Mouse (Mus musculus) C2C12 (cell line): ENCODE measurements at regions not wholly inside any gene's neighbourhood (a gene's known extent, or its start where the extent isn't known, plus 50 kb on each side); places are given as distances from the start of the nearest gene placed in this dataset.

Experiments used
- CEBPB ChIP-seq: IDR thresholded peaks from one replicate; pipeline ENCODE4 v1.6.1; 2011; ENCODE audit warnings: low read depth, mild to moderate bottlenecking, control low read depth, moderate library complexity
- CTCF ChIP-seq: IDR thresholded peaks from one replicate; pipeline ENCODE4 v1.5.1; 2011; ENCODE audit not compliant: control insufficient read depth, insufficient read depth, insufficient read length
- MAX ChIP-seq: IDR thresholded peaks from one replicate; pipeline ENCODE4 v1.6.1; 2011; ENCODE audit warnings: mild to moderate bottlenecking, control low read depth
- MYOD1 ChIP-seq: IDR thresholded peaks from one replicate; pipeline ENCODE4 v1.6.1; 2011; ENCODE audit warnings: low read depth; ENCODE audit not compliant: control insufficient read depth, insufficient read length
- USF1 ChIP-seq: IDR thresholded peaks from one replicate; pipeline ENCODE4 v1.6.1; 2011; ENCODE audit warnings: low read depth, mild to moderate bottlenecking, control low read depth, moderate library complexity

DNA sequence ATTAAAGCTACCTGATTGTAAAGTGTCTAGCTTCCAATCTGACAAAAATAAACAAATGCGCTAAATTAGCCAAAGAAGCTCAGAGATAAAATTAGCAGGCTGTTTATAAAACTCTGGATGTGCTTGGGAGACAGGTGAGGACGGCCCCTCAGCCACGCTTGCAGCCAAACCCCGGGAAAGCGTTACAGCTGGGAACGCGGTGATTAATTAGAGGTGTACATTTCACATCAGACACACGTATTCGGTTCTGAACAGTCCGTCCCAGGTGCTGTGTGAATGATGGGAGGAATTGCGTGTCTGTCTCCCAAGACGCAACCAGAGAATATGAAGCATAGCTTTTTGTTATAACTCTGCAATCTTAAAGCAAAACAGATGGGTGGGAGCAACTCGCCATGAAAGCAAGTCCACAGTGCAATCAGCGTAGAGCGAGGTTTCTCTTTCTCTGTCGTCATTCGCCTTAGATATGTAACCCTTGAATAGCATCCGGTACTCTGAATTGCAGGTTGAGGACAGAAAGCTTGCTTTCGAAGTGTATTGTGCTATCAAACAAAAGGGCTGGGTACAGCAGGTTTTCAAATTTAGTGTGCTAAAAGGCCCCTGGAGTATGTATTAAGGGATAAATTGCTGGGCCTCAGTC, 123.0 kb upstream of the Fn1 start:
- no peak for TF ChIP-seq MYOD1
- no peak for TF ChIP-seq CTCF
- no peak for TF ChIP-seq USF1
- TF ChIP-seq CEBPB: no peak
- no peak for TF ChIP-seq MAX
